Mouse (Mus musculus) midbrain, embryonic 13.5 days (tissue): ENCODE data around the gene Clps. TPM values are rescaled to one million over a fixed set of nuclear protein-coding genes. Genes with fewer than 3 reads are reported as not detected.
"Not testable (repeated sequence)": the region's sequence is repeated elsewhere in the genome, so short reads cannot be mapped to it uniquely, and the experiment has no call there.

Experiments used
- ATAC-seq: fragments of 200-750 bp; cut with Nextera tagmentation; 2 replicates; pipeline ENCODE4 v1.8.0; 2017; ENCODE audit warnings: mild to moderate bottlenecking, moderate TSS enrichment, moderate library complexity
- H3K27ac ChIP-seq: fragments of 300-500 bp; sonication (generic); 2 replicates; pipeline ENCODE4 v1.5.1; 2015; ENCODE audit warnings: inconsistent platforms, mild to moderate bottlenecking, moderate library complexity
- H3K27me3 ChIP-seq: fragments of 300-500 bp; sonication (generic); 2 replicates; pipeline ENCODE4 v1.6.1; 2015; ENCODE audit warnings: mild to moderate bottlenecking, inconsistent platforms
- H3K36me3 ChIP-seq: fragments of 300-500 bp; sonication (generic); 2 replicates; pipeline ENCODE4 v1.6.1; 2015; ENCODE audit warnings: mild to moderate bottlenecking, inconsistent platforms
- H3K4me1 ChIP-seq: fragments of 300-500 bp; sonication (generic); replicated peaks from 2 replicates; pipeline ENCODE4 v1.6.1; 2015; ENCODE audit warnings: inconsistent platforms
- H3K4me2 ChIP-seq: fragments of 300-500 bp; sonication (generic); replicated peaks from 2 replicates; pipeline ENCODE4 v1.6.1; 2015; ENCODE audit warnings: moderate library complexity, mild to moderate bottlenecking, inconsistent platforms
- H3K4me3 ChIP-seq: fragments of 300-500 bp; sonication (generic); replicated peaks from 2 replicates; pipeline ENCODE4 v1.5.1; 2015; ENCODE audit warnings: mild to moderate bottlenecking, inconsistent platforms
- H3K9ac ChIP-seq: fragments of 300-500 bp; sonication (generic); replicated peaks from 2 replicates; pipeline ENCODE4 v1.6.1; 2015; ENCODE audit warnings: mild to moderate bottlenecking, inconsistent platforms
- H3K9me3 ChIP-seq: fragments of 300-500 bp; sonication (generic); 2 replicates; pipeline ENCODE4 v1.6.1; 2016; ENCODE audit warnings: mild to moderate bottlenecking, inconsistent platforms
- WGBS: fragments of 180-500 bp; shearing (Covaris S2); methylation state at CpG from one replicate; pipeline ENCODE4 v1.1.7; 2015; 5-methylcytosine and 5-hydroxymethylcytosine counted together
- polyA plus RNA-seq: library from polyadenylated mRNA; unstranded; fragments of >200 nt; fragmentation: Nextera tagmentation; extraction: Ambion mirVana; gene quantifications from 2 replicates; pipeline ENCODE4 v1.2.1, GENCODE M21; 2015

Clps gene
- polyA plus RNA-seq, 1 experiment from 2014 or later = 0.66 TPM

GRCm38 (mm10) chr17:28575244-28576125 is 14.9 kb upstream of the Clps start, which contains the start of gene Lhfpl5:
TSS of gene Lhfpl5 (plus strand) at chr17:28575641.
- Histone ChIP-seq H3K27me3 (peaks cover 6% of the 10 kb centered on the region; the same call in 1 of the 2 replicates), H3K9me3 (no peaks in the 10 kb centered on the region), H3K4me2 (peak within 1 kb of the TSS; percentile 68), H3K36me3 (no peaks in the 10 kb centered on the region), H3K4me1 (peaks cover 10% of the 10 kb centered on the region), H3K9ac (peak within 1 kb of the TSS; percentile 57), H3K27ac (no peak within 1 kb of the TSS), H3K4me3 (peak within 1 kb of the TSS; percentile 41)
- WGBS = 14% methylated on average over 49 of the region's 50 CpGs
- ATAC-seq = peak; percentile 91

GRCm38 (mm10) chr17:28572941-28573340 is 12.4 kb upstream of the Clps start:
- Histone ChIP-seq H3K4me3 (no peak overlapping the region), H3K27me3 (peaks cover 6% of the 10 kb centered on the region; the same call in 1 of the 2 replicates), H3K9me3 (no peaks in the 10 kb centered on the region), H3K9ac (no peak overlapping the region), H3K27ac (no peak overlapping the region), H3K4me2 (no peak overlapping the region), H3K4me1 (peaks cover 9% of the 10 kb centered on the region), H3K36me3 (no peaks in the 10 kb centered on the region)
- WGBS = 85% methylated on average over 6 of the region's 6 CpGs
- no peak for ATAC-seq

GRCm38 (mm10) chr17:28572521-28572920 is 12.0 kb upstream of the Clps start:
- no peak for ATAC-seq
- Histone ChIP-seq H3K4me2 (no peak overlapping the region), H3K27ac (no peak overlapping the region), H3K9me3 (no peaks in the 10 kb centered on the region), H3K9ac (no peak overlapping the region), H3K27me3 (peaks cover 6% of the 10 kb centered on the region; the same call in 1 of the 2 replicates), H3K4me1 (peaks cover 9% of the 10 kb centered on the region), H3K36me3 (no peaks in the 10 kb centered on the region), H3K4me3 (no peak overlapping the region)
- 85% methylated on average over 7 of the region's 7 CpGs for WGBS

DNA sequence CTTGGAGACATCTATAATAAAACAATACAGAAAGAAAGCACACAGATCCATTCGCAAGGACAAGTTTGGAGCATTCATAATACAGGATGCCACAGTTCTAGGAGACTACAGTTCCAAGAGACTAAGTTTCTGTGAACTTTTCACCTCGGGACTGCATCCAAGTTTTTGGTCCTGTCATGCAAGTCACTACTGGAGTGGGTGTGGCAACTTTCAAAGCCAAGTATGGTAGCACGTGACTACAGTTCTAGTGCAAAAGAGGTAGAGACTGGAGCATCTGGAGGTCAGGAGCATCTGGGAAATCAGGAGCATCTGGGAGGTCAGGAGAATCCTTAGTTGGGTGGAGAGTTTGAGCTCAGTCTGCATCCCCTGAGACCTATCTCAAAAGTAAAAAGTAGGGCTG is 11.3 kb upstream of the Clps start:
- no peaks in the 10 kb centered on the region for H3K9me3 ChIP-seq
- H3K9ac ChIP-seq = no peak overlapping the region
- H3K4me1 ChIP-seq = peaks cover 9% of the 10 kb centered on the region
- no peaks in the 10 kb centered on the region for H3K36me3 ChIP-seq
- H3K27me3 ChIP-seq = peaks cover 6% of the 10 kb centered on the region; the same call in 1 of the 2 replicates
- 86% methylated on average over 3 of the region's 3 CpGs for WGBS
- no peak for ATAC-seq
- no peak overlapping the region for H3K27ac ChIP-seq
- no peak overlapping the region for H3K4me3 ChIP-seq
- H3K4me2 ChIP-seq = no peak overlapping the region

GRCm38 (mm10) chr17:28567541-28567940 is 7.0 kb upstream of the Clps start:
- H3K4me1 ChIP-seq = no peaks in the 10 kb centered on the region
- H3K27me3 ChIP-seq = no peaks in the 10 kb centered on the region
- no peaks in the 10 kb centered on the region for H3K9me3 ChIP-seq
- H3K4me2 ChIP-seq = no peak overlapping the region
- H3K9ac ChIP-seq = no peak overlapping the region
- no peak overlapping the region for H3K4me3 ChIP-seq
- WGBS = 21% methylated on average over 3 of the region's 3 CpGs
- H3K27ac ChIP-seq = no peak overlapping the region
- no peak for ATAC-seq
- no peaks in the 10 kb centered on the region for H3K36me3 ChIP-seq

DNA sequence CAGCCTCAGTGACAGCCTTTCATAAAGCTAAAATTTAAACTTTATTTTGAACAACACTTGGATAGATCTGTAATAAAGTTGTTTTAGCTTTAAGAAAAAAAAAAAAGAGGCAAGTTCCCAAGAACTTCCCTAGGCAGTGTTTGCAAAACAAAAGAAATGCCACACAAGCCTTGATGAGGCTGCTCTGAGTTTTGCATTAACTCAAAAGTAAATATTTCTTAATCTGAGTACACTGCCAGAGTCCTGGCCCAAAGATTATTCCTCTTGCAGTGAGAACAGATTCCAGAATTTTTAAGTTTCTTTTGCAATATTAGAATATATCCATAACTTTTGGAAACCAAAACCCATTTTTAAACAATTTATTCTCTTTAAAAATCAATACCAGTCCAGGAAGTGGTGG is 4.6 kb upstream of the Clps start:
- Histone ChIP-seq H3K36me3 (no peaks in the 10 kb centered on the region), H3K9ac (no peak overlapping the region), H3K4me2 (no peak overlapping the region), H3K9me3 (no peaks in the 10 kb centered on the region), H3K27me3 (no peaks in the 10 kb centered on the region), H3K27ac (no peak overlapping the region), H3K4me1 (no peaks in the 10 kb centered on the region), H3K4me3 (no peak overlapping the region)
- ATAC-seq = no peak

- no peaks in the 10 kb centered on the region for H3K9me3 ChIP-seq
- WGBS = 67% methylated on average over 7 of the region's 7 CpGs
- no peaks in the 10 kb centered on the region for H3K27me3 ChIP-seq
- H3K4me2 ChIP-seq = no peak overlapping the region
- H3K4me3 ChIP-seq = no peak overlapping the region
- no peaks in the 10 kb centered on the region for H3K36me3 ChIP-seq
- H3K9ac ChIP-seq = no peak overlapping the region
- ATAC-seq = no peak
- H3K27ac ChIP-seq = no peak overlapping the region
- peaks cover 6% of the 10 kb centered on the region; the same call in 1 of the 2 replicates for H3K4me1 ChIP-seq
Observed at GRCm38 (mm10) chr17:28561613-28562012, 1.0 kb upstream of the Clps start.

GRCm38 (mm10) chr17:28557772-28558171 is 2.8 kb downstream of the Clps start:
- Histone ChIP-seq H3K36me3 (no peaks in the 10 kb centered on the region), H3K27ac (no peak overlapping the region), H3K4me1 (peaks cover 18% of the 10 kb centered on the region; the same call in 1 of the 2 replicates), H3K4me3 (no peak overlapping the region), H3K9ac (no peak overlapping the region), H3K27me3 (no peaks in the 10 kb centered on the region), H3K9me3 (no peaks in the 10 kb centered on the region), H3K4me2 (no peak overlapping the region)
- 77% methylated on average over 6 of the region's 6 CpGs for WGBS
- no peak for ATAC-seq

DNA sequence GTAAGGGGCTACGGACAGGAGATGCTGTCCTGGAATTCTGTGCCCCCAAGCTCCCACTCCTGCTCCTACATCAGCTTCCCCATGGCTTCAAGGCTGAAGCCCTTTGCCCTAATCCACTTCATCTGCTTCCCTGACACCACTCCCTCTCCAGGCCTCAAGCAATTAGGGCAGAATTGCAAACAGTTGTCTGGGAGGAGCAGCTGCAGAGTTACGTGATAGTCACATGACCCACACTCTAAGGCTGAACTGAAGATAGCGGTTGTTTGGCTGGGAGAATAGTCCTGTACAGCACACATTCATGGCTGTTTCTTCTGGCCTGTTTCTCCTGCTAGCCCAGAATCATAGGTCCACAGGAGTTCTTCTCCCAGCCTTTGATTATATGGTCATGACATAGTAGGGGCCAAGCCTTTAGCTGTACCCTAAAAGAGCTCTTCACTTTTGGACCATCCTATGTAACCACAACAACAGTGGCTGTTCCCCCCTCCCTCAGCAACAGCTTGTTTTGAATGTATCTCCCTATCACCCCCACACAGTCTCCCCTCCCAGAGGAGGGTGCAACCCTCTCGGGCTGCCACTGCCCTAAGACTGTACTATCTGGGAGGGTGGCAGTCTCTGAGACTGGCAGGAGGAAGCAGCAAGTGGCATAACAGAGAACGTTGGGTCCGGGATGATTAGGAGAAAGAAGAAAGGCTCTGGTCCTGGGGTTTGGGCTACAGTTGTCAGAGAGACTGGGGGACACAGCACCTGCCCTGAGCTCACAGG is 3.8 kb downstream of the Clps start:
- Histone ChIP-seq H3K9ac (no peak overlapping the region), H3K4me3 (no peak overlapping the region), H3K27ac (no peak overlapping the region), H3K9me3 (no peaks in the 10 kb centered on the region), H3K36me3 (no peaks in the 10 kb centered on the region), H3K27me3 (no peaks in the 10 kb centered on the region), H3K4me2 (no peak overlapping the region), H3K4me1 (peaks cover 18% of the 10 kb centered on the region; the same call in 1 of the 2 replicates)
- 65% methylated on average over 6 of the region's 6 CpGs for WGBS
- ATAC-seq = no peak; the same call in 1 of the 2 replicates

DNA sequence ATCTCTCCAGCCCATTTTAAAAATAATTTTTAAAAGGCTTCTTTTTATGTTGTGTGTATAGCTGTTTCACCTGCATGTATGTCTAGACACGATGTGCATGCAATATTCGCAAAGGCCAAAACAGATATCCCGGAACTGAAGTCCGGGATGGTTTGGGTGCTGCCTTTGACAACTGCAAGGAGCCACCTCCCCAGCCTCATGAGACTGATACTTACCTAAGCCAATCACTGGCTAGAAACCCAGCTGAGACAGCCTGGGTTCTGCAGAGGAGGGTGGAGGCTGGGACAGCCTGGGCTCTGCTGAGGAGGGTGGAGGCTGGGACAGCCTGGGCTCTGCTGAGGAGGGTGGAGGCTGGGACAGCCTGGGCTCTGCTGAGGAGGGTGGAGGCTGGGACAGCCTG is 6.5 kb downstream of the Clps start:
- WGBS = 94% methylated on average over 4 of the region's 4 CpGs
- not testable (repeated sequence) for H3K9me3 ChIP-seq, H3K27ac ChIP-seq, H3K4me2 ChIP-seq, H3K9ac ChIP-seq, ATAC-seq, H3K4me3 ChIP-seq, H3K27me3 ChIP-seq, H3K36me3 ChIP-seq
- peaks cover 18% of the 10 kb centered on the region; the same call in 1 of the 2 replicates for H3K4me1 ChIP-seq

- Histone ChIP-seq H3K4me1 (peaks cover 18% of the 10 kb centered on the region; the same call in 1 of the 2 replicates), H3K27ac (no peak overlapping the region), H3K9ac (no peak overlapping the region), H3K36me3 (no peaks in the 10 kb centered on the region), H3K9me3 (no peaks in the 10 kb centered on the region), H3K4me2 (no peak overlapping the region), H3K4me3 (no peak overlapping the region), H3K27me3 (0 out of 2 replicates have a peak, but pooled peaks cover 4% of the 10 kb centered on the region)
- 8% methylated on average over 14 of the region's 14 CpGs for WGBS
- no peak for ATAC-seq
Observed at GRCm38 (mm10) chr17:28553040-28553793, 7.3 kb downstream of the Clps start.
